Mouse (Mus musculus) adrenal gland, adult 2 months (tissue): Measurements from ENCODE around the gene Sfxn2. TPM values are rescaled to one million over a fixed set of nuclear protein-coding genes. Genes with fewer than 3 reads are reported as not detected.
"Not testable (repeated sequence)": the region's sequence is repeated elsewhere in the genome, so short reads cannot be mapped to it uniquely, and the experiment has no call there.

ENCODE experiments used
- DNase-seq: peaks from one replicate; pipeline ENCODE4 v3.0.0; 2021
- polyA plus RNA-seq: library from polyadenylated mRNA; depleted of rRNA; stranded (reverse); fragments of >200 nt; gene quantifications from 2 replicates; pipeline ENCODE4 v1.2.3, GENCODE M21; 2012
- total RNA-seq, 2 experiments: library from RNA; stranded (reverse); gene quantifications; 2 replicates each; pipeline ENCODE4 v1.2.3; 2021

The Sfxn2 gene
- total and polyA plus RNA-seq, 3 experiments = 4.6 to 12.7 (median 7.7) TPM

DNA sequence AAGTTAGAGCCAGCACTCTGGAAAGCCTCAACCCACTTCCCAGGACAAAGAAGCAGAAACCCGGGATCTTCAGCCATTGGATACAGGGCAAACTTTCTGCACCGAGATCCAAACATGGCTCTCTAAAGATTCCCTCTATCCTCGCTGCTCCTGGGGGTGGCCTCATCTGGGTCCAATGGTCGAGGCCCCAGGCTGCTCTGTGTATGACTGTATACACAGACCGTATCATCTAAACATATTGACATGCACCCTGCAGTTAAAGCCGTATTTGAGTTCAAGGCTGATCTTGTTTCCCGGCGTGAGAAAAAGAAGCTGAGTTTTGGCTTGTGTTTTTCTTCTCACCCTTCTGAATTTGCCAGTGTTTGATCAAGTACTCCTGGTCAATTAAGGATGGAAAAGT lies 30.4 kb upstream of the Sfxn2 start:
- DNase-seq = no peak

DNA sequence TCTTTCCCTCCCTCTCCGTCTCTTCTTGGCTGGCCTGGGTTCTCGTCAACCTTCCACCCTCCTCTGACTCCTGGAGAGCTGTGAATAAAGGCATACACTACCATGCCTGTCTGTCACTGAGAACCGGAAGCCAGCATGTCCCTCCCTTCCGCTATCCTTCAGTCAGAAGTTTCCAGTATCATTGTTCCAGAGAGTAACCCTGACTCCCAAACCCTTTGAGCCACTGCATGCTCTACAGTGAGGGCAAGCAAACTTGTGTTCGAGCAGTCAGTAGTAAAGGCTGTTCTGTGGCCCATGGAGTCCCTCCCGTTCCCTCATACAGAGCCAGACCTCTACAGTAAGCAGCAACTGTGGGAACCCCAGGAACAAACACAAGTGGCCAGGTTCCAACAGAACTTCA lies 25.6 kb upstream of the Sfxn2 start:
- no peak for DNase-seq

DNA sequence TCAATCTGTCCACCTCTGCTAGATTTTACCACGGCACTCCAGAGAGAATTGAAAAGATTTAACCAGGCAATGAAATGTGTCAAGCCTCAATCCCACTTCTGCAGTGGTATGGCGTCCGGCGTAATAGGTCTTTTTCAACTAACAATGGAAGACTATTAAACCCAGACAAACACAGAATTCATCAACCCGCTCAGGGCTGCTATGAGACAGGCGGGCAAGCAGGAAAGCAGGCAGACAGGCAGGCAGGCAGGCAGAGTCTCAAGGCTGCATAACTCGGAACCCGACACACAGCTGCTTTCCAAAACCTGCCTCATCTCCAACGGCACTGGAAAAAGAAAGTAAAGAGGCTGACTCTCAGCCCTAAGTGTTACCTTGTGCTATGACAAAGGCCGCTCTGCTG lies 25.1 kb upstream of the Sfxn2 start:
- no peak for DNase-seq

DNA sequence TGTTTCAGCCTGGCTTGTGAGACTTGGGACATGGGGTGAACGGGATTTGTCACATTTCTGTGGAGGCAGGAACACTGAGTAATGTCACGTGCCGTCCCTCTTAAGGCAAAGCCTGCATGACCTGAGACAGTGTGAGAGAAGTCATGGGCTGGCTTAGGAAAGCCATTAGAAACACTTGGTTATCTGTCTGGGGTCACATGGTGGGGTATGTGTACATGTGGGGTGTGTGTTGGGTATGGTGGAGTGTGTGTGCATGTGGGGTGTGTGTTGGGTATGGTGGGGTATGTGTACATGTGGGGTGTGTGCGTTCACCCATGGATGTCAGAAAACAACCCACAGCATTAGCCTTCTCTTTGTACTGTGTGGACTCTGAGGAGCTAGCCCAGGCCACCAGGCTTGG lies 22.8 kb upstream of the Sfxn2 start:
- no peak for DNase-seq

DNA sequence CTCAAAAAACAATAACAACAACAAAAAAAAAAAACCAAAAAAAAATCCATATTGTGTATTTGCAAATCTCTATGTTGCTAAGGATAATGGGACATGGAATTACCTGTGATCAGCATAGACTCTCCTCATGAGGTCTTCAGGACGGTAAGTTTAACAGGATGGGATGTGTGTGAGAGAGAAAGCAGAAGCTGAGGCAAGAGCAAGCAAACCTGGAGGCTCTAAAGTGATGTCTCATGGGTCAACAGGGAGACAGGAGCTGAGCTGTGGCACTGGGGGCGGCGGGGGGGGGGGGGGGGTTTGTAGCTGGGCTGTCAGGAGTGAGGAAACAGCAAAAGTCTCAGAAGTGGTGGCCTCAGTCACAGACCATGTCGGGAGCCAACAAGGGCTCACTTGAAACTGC lies 20.7 kb upstream of the Sfxn2 start:
- DNase-seq = no peak

DNA sequence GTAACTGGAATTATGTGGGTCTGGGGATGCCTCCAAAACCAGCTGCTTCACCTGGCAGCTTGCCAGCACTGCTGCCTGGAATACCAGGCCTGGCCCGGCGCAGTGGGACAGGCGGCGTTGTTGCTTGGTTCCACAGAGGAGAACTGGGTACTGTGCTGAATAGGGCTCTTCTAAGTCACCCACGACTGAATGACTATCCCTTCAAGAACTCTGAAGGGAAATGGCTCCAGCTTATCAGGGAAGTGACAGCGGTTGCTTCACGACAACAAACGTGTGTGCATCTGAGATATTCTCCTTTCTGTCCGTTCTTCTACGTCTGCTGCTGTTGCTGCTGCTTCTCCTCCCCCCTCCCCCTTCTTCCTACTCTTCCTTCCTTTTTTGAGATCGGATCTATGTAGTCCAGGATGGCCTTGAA lies 19.6 kb upstream of the Sfxn2 start:
- DNase-seq = peak; percentile 31

DNA sequence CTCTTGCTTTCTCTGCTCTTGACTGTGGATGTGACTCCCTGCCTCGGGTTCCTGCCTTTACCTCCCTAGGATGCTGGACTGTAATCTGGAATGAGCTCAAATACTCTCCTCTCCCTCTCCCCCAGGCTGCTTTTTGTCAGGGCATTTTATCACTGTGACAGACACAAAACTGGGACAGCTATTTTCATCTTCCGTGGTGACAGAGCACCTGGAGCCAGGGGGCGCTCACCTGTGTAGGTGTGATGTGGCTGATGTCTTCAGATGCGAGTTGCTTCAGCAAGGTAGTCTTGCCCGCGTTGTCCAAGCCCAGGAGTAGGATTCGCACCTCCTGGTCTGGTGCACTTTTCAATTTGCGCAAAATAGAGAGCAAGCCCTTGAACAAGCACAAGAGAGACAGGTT lies 15.2 kb upstream of the Sfxn2 start:
- DNase-seq = no peak

DNA sequence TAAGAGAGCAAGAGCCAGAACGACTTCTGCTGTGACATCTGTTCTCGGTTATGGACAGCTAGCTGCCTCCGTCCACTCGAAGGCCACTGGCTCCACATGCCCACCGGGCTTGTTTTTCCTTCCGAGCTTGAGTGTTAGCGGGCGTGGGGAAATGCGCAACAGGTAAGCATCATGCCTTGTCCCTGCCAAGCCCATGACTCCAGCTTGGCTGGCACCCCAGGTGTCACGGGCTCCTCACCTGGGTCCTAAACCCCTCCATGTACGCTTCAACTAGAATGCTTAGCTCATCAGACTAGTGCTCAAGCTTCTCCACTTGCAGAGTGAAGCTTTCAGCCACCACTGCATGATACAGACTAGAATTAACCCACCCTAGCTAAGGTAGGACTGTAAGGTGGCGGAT lies 14.5 kb upstream of the Sfxn2 start:
- no peak for DNase-seq

DNA sequence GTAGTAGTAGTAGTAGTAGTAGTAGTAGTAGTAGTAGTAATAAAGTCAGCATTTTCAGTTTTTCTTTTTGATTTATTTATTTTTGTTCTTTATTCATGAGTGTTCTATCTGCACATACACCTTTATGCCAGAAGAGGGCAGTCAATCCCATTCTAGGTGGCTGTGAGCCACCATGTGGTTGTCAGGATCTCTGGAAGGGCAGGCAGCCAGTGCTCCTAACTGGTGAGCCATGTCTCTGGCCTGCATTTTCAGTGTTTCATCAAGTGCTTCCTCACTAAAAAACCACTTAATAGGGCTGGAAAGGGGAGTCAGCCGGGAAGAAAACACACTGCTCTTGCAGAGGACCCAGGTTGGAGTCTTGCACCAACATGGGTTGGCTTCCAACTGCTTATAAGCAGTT lies 11.0 kb upstream of the Sfxn2 start:
- peak; percentile 67 for DNase-seq

DNA sequence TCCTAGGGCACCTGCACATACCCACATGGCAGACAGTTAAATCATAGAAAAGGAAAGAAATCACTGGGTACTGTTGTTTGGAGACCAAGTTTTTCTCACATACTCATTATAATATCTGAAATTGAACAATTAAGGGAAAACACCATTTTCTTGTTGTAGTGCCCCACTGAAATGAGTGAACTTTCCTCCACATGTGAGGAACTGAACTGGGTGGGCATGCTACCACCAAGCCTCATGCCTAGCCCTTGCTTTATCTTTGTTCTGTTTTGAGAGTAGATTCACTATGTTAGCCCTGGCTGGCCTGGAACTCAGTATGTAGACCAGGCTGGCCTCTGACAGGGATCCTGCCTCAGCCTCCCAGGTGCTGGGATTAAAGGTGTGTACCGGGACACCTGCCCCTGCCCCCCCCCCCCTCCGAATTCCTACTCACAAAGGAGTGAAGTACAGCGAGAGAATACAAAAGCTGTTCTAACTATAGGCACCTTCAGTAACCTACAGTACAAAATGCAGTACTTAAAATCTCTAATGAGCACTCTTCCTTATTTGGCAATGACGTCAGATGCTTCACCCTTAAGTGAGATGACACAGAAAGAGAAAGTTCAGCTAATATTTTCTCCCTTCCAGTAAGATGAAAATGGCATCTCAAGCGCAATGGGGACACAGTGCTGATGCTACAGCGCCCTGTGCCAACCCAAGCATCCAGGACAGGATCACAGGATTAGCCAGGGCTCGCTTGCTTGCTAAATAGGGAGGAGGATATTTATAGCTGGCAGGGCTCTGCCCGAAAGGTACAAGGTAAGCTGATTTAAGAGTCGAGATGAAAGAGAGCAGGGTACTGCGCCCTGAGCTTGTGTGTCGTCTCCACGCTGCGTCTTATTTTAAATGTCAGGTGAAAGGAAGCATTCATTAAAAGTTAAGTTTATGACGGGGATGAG lies 10.3 kb upstream of the Sfxn2 start:
- DNase-seq = no peak

DNA sequence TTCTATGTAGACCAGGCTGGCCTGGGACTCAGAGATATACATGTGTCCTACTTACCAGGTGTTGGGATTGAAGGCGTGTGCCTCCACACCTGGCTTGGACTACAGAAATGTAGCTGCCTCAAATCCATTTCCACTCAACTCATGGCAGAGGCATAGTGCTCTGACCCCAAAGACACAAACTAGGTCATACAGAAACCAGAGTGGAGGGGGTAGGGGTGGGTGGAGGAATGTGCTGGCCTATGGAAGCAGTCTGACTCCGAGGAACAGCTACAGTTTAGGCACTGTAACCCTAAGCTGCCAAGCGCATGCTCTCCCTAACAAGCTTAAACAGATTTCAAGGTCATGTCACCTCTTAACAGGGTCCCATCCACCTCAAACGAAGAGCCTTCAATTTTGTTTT lies 9.6 kb upstream of the Sfxn2 start:
- DNase-seq = no peak

DNA sequence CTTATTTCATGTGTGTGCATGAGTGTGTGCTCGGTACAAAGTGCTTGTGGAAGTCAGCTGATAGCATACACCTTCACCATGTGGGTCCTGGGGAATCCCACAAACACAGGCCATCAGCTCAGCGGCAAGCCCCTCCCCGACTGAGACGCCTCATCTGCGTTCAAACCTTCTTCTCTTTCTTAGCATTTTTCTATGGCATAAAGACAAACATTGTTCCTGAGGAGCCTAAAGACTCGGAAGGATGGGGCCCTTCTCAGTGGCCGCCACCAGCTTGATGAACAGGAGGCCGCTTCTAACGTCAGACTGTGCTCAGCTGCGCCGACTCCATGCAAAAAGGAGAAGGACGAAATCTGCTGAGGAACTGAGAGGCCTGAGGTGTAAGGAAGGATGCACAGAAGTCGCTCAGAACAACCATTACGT lies 9.1 kb upstream of the Sfxn2 start:
- no peak for DNase-seq

DNA sequence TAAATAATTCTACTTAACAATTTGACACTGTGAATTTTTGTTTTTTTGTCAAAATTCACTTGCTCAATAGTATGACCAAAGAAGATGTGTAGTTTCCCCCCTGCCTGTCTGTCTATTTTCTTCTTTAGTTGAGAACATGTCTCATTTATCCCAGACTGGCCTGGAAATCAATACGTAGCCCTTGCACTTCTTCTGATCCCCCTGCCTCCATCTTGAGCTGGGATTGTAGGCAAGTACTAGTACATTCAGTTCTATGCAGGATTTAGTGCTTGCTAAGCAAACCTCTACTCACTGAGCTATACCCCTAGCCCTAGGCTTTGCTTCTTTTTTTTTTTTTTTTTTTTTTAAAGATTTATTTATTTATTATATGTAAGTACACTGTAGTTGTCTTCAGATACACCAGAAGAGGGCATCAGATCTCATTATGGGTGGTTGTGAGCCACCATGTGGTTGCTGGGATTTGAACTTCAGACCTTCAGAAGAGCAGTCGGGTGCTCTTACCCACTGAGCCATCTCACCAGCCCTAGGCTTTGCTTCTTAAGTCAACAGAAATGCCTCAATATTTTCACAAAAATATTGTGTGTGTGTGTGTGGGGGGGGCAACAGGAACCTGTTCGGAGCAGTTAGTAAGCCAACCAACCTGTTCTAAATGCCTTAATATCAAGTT lies 1.8 kb upstream of the Sfxn2 start:
- not testable (repeated sequence) for DNase-seq

DNA sequence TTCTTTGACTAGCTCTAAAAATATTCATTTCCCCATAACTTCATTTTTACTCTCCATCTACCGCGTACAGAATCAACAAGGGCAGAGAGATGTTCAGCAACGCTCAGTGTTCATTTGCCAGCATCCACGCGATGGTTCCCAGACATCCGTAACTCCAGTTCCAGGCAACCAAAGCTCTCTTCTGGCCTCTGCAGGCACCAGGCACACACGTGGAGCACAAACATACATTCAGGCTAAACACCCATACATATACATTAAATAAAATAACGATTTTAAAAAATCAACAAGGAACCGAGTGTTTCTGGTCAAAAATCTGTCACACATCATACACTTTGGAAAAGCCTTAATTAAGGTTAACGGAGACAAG lies 1.3 kb upstream of the Sfxn2 start:
- DNase-seq = no peak

DNA sequence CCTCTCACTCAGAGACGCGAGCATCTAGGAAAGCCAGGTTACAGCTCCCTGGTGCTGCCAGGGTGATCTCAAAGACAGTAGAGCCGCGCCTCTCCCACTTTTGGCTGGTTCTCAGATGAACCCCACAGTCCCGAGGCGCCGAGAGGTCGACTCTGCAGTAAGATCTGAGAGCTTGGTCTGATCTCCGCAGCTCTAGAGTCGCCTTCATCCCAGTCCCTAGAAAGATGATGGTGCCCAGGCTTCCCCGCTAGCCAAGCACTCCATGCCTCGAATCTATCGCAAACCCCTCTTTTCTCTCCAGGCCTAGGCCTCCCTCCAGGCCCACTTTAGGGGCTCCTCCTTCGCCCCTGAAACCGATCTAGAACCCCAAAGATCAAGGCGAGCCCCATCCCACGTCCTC lies 617 bp upstream of the Sfxn2 start:
- no peak for DNase-seq

DNA sequence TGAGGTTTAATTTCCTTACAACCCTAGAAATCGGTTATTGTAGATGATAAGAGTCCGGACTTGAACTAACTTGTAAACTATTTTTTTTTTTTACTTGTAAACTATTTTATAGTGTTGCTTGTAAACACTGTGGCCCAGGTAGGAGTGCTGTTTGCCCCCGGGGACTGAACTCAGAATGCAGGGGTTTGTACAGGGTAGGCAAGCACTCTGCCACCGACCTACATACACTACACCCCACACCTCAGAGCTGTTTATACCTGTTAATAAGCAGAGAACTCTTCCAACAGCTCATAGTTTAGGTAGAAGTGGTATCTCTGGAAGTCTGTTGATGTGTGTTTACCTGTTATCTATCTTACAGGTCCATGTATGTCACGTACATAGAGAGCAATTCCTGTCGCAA lies 825 bp downstream of the Sfxn2 start:
- no peak for DNase-seq

DNA sequence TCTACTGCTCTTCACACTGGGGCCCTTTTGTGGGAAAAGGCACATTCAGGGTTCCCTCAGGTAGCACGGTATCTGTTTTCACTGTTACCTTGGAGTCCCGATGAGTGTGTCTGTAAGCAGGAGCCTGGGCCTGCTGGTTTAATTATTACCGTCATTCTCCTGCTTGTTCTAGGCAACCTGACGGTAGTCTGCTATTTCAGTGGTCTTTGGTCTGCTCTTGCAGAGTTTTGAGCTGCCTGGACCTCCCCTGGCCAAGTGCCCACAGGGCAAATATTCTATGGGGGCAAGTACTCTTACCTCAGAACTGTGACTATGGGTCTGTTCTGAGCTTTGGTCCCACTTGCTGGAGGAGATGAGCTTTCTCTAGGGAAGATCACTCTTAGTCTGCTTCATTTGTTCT lies 2.0 kb downstream of the Sfxn2 start:
- DNase-seq = no peak

DNA sequence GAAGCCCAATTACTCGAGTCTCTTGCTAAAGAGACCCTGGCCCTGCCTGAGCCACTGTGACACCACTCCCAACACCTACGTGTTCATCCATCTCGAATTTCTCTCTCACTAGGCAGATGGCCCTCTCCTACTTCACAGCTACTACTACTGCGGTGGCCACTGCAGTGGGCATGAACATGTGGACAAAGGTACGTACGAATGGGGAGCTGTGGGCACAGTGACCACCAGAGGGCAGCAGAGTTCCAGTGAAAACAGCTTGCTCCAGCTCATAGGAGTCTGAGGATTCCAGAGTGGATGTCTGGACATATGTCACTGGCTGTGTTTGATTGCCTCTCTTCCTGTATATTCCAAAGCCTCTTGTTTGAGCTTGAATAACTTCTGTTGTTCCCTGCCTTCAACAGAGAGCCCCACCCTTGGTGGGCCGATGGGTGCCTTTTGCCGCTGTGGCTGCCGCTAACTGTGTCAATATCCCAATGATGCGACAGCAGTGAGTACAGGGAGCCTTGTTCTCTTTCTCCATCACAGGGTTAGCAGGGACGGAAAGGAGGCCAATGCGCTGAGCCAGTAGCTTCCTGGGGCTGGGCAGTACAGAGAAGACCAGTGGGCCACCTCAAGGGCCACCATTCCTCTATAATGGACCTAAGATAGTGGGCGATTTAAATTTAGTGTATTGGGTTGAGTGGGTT lies 14.8 kb downstream of the Sfxn2 start:
- peak; percentile 84 for DNase-seq

DNA sequence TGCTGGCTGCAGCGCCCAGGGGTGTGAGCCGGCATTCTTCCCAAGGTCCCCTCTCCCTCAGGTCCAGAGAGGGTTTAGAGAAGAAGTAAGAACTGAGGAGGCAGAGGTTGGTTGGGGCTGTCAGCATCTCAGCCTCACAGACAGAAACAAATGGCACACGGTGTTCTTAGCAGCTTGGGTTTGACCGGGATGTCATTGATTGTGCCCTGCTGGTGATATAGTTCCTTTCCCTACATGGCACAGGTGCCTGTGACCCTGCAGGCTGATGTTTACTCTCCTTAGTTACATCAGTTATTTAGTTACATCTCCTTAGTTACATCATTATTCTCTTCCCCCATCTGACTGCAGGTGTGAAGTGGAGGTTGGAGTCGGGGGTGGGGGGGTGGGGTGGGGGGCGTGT lies 18.4 kb downstream of the Sfxn2 start:
- no peak for DNase-seq

DNA sequence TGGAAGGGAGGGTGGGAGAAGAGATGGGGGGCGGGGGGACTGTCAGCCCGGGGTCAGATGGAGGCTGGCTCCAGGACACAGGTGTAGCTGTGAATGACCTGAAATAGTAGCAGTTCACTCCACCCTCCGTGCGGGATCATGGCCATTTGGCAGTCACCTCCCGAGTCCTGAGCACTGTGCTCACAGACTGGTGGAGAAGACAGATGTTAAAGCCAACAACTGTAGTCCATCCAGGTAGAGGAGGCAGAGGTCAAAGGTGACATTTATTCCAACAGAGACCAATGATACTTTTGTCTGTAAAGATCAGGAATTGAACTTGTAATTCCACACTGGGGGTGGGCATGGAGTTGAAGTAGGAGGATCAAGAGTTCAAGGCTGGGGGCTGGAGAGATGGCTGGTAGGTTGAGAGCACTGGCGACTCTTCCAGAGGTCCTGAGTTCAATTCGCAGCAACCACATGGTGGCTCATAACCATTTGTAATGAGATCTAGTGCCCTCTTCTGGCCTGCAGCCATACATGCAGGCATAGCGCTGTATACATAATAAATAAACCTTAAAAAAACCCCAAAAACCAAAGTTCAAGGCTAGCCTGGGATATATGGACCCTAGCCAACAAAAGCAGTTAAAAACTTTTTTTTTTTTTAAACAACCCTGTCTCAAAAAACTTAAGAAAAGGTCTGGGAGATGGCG lies 19.7 kb downstream of the Sfxn2 start:
- no peak for DNase-seq

DNA sequence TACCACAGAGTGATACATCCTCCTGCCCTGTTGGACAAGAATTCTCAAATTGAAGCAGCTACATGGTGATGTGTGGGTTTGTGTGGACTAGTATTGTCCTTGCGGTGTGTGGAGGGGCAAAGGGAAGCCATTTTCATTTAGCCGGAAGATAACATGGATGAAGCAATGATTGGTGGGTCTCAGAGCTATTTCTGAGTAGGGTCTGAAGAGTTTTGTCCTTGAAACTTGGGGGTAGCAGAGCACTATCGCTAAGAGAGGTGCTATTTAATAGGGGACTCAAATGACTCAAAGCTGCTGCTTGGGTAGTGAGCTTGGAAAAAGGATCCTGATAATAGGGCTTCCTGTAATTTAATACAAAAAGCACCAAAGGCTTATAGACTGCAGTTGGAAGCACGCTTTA lies 25.0 kb downstream of the Sfxn2 start:
- no peak for DNase-seq

DNA sequence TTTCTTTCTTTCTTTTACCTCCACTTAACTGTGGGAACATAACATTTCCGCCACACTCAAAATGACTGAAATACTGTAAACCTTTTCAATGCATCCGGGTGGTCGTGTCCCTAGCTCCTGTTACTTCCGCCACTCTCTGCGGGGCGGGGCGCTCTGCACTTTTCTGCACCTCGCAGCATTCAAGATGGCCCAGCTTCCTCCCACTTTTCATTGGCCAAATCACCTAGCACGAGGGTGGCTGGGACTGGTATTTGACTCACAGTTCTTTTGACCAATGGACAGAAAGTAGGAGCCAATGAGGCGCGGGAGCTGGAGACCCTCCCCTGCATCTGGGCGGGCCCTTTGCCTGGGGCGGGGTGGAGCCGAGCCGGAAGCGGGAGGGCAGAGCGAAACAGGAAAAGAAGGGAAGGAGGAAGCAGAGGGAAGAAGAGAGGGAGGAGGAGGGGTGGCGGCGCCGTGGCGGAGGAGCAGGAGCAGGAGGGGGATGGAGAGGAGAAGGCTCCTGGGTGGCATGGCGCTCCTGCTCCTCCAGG lies 25.6 kb downstream of the Sfxn2 start, which contains the start of gene Wbp1l:
Gene Wbp1l (plus strand): TSS at position 365 of the 533 bp plus-strand sequence.
- peak; percentile 99 for DNase-seq
